Mouse (Mus musculus) midbrain, embryonic 14.5 days (tissue): ENCODE data around the gene Dmrtc1a. TPM values are rescaled to one million over a fixed set of nuclear protein-coding genes. Genes with fewer than 3 reads are reported as not detected.
"Not testable (repeated sequence)": the region's sequence is repeated elsewhere in the genome, so short reads cannot be mapped to it uniquely, and the experiment has no call there.

ENCODE experiments used
- ATAC-seq: fragments of 200-750 bp; cut with Nextera tagmentation; 2 replicates; pipeline ENCODE4 v1.8.0; 2017; ENCODE audit warnings: moderate number of reproducible peaks, moderate library complexity; ENCODE audit not compliant: low FRiP score, low TSS enrichment
- DNase-seq: peaks from one replicate; pipeline ENCODE4 v3.0.0-alpha.2; 2015
- H3K27ac ChIP-seq: fragments of 300-500 bp; sonication (generic); replicated peaks from 2 replicates; pipeline ENCODE4 v1.5.1; 2014; ENCODE audit warnings: mild to moderate bottlenecking, low read depth, low read length, moderate library complexity
- H3K27me3 ChIP-seq: fragments of 300-500 bp; sonication (generic); 2 replicates; pipeline ENCODE4 v1.6.1; 2014; ENCODE audit warnings: low read length, control low read depth, mixed read lengths; ENCODE audit not compliant: control insufficient read depth, insufficient read depth
- H3K36me3 ChIP-seq: fragments of 300-500 bp; sonication (generic); 2 replicates; pipeline ENCODE4 v1.6.1; 2014; ENCODE audit warnings: low read length, control low read depth; ENCODE audit not compliant: control insufficient read depth, insufficient read depth
- H3K4me1 ChIP-seq: fragments of 300-500 bp; sonication (generic); 2 replicates; pipeline ENCODE4 v1.6.1; 2014; ENCODE audit warnings: mild to moderate bottlenecking, antibody characterized with exemption, low read length, control low read depth; ENCODE audit not compliant: control insufficient read depth, insufficient read depth
- H3K4me2 ChIP-seq: fragments of 300-500 bp; sonication (generic); 2 replicates; pipeline ENCODE4 v1.6.1; 2014; ENCODE audit warnings: mild to moderate bottlenecking, low read length, moderate library complexity
- H3K4me3 ChIP-seq: fragments of 300-500 bp; sonication (generic); replicated peaks from 2 replicates; pipeline ENCODE4 v1.5.1; 2014; ENCODE audit warnings: low read depth, low read length
- H3K9ac ChIP-seq: fragments of 300-500 bp; sonication (generic); replicated peaks from 2 replicates; pipeline ENCODE4 v1.6.1; 2014; ENCODE audit warnings: mild to moderate bottlenecking, low read length, moderate library complexity
- H3K9me3 ChIP-seq: fragments of 300-500 bp; sonication (generic); 2 replicates; pipeline ENCODE4 v1.6.1; 2016; ENCODE audit warnings: low read length, control low read depth, mixed read lengths; ENCODE audit not compliant: control insufficient read depth
- WGBS: fragments of 180-500 bp; shearing (Covaris S2); extraction: QIAGEN DNeasy Blood & Tissue Kit; methylation state at CpG from one replicate; pipeline ENCODE4 v1.1.7; 2014; 5-methylcytosine and 5-hydroxymethylcytosine counted together
- polyA plus RNA-seq: library from polyadenylated mRNA; unstranded; fragments of >200 nt; fragmentation: Nextera tagmentation; extraction: Ambion mirVana; gene quantifications from 2 replicates; pipeline ENCODE4 v1.2.1, GENCODE M21; 2014

Gene Dmrtc1a
- polyA plus RNA-seq, 1 experiment from 2014 or later, result 2.6 TPM

GRCm38 (mm10) chrX:102914823-102915222, 6.3 kb upstream of the Dmrtc1a start:
- H3K27me3 ChIP-seq, H3K9ac ChIP-seq, H3K27ac ChIP-seq, DNase-seq, H3K36me3 ChIP-seq, H3K9me3 ChIP-seq, ATAC-seq, H3K4me2 ChIP-seq, H3K4me3 ChIP-seq, H3K4me1 ChIP-seq: not testable (repeated sequence)
- WGBS, result 83% methylated on average over 1 of the region's 1 CpGs

- Histone ChIP-seq H3K4me3 (no peak within 1 kb of the TSS), H3K27ac (no peak within 1 kb of the TSS), H3K4me2 (no peak within 1 kb of the TSS), H3K36me3 (no peaks in the 10 kb centered on the region), H3K4me1 (no peaks in the 10 kb centered on the region), H3K9me3 (no peaks in the 10 kb centered on the region), H3K27me3 (no peaks in the 10 kb centered on the region), H3K9ac (no peak within 1 kb of the TSS)
- DNase-seq, result no peak
- no peak for ATAC-seq
- 88% methylated on average over 6 of the region's 6 CpGs for WGBS
These were observed 40.6 kb downstream of the Dmrtc1a start, which contains the start of gene 1700031F05Rik for GRCm38 (mm10) chrX:102867871-102868270. Gene 1700031F05Rik, minus strand, starts transcription at chrX:102867971.

GRCm38 (mm10) chrX:102854516-102854915, 54.0 kb downstream of the Dmrtc1a start, which contains the start of gene Dmrtc1c2:
Gene Dmrtc1c2, minus strand, starts transcription at chrX:102854616.
- H3K9me3 ChIP-seq, result not testable (repeated sequence)
- WGBS, result 87% methylated on average over 4 of the region's 13 CpGs

More at GRCm38 (mm10) chrX:102854516-102854915, 54.0 kb downstream of the Dmrtc1a start, which contains the start of gene Dmrtc1c2:
- not testable (repeated sequence) for H3K4me1 ChIP-seq, H3K27ac ChIP-seq, H3K9ac ChIP-seq, H3K4me2 ChIP-seq, DNase-seq, H3K27me3 ChIP-seq, H3K4me3 ChIP-seq, ATAC-seq, H3K36me3 ChIP-seq

Other genes with a start within 250 kb of the Dmrtc1a start
- not detected in 2 replicates for gene Gm3880, start 221.7 kb downstream of the Dmrtc1a start, polyA plus RNA-seq
- gene Gm9112, start 201.1 kb downstream of the Dmrtc1a start, polyA plus RNA-seq, result not detected in 2 replicates
- not detected in 2 replicates for gene Dmrtc1b, start 200.8 kb downstream of the Dmrtc1a start, polyA plus RNA-seq
- not detected in 2 replicates for gene Dmrtc1c1, start 105.7 kb downstream of the Dmrtc1a start, polyA plus RNA-seq
- not detected in 2 replicates for gene Dmrtc1c2, start 54.1 kb downstream of the Dmrtc1a start, polyA plus RNA-seq
- gene 1700031F05Rik, start 40.7 kb downstream of the Dmrtc1a start, polyA plus RNA-seq, result not detected in 2 replicates
- not detected in 2 replicates for gene 1700011M02Rik, start 218 bp upstream of the Dmrtc1a start, polyA plus RNA-seq
- gene 1700018G05Rik, start 19.7 kb upstream of the Dmrtc1a start, polyA plus RNA-seq, result not detected in 2 replicates